Mouse (Mus musculus): ENCODE measurements around the gene Adcyap1r1. TPM values are rescaled to one million over a fixed set of nuclear protein-coding genes. Genes with fewer than 3 reads are reported as not detected.

Adcyap1r1 gene
- total RNA-seq, 2 experiments from 2014 or later, result 8.6 to 11.9 TPM

- no peak for DNase-seq
Observed at GRCm38 (mm10) chr6:55502309-55502708, 50.5 kb downstream of the Adcyap1r1 start.

- DNase-seq, result peak; percentile 66
Observed at GRCm38 (mm10) chr6:55504797-55505488, 53.2 kb downstream of the Adcyap1r1 start.

GRCm38 (mm10) chr6:55506519-55506918 is 54.7 kb downstream of the Adcyap1r1 start:
- DNase-seq, result no peak

GRCm38 (mm10) chr6:55509130-55509870 is 57.5 kb downstream of the Adcyap1r1 start:
- DNase-seq, result peak; percentile 1

GRCm38 (mm10) chr6:55511212-55512065 is 59.7 kb downstream of the Adcyap1r1 start:
- peak; percentile 93 for DNase-seq

- peak; percentile 14 for DNase-seq
Observed at GRCm38 (mm10) chr6:55512066-55512703, 60.4 kb downstream of the Adcyap1r1 start.

- no peak for DNase-seq
Observed at GRCm38 (mm10) chr6:55513477-55513876, 61.7 kb downstream of the Adcyap1r1 start.

GRCm38 (mm10) chr6:55519605-55520201 is 67.9 kb downstream of the Adcyap1r1 start:
- DNase-seq, result peak; percentile 89

- DNase-seq, result peak; percentile 58
Observed at GRCm38 (mm10) chr6:55520237-55521095, 68.7 kb downstream of the Adcyap1r1 start.

- DNase-seq, result no peak
Observed at GRCm38 (mm10) chr6:55536469-55536868, 84.7 kb downstream of the Adcyap1r1 start.

GRCm38 (mm10) chr6:55539196-55539595 is 87.4 kb downstream of the Adcyap1r1 start:
- no peak for DNase-seq

GRCm38 (mm10) chr6:55542359-55542758 is 90.6 kb downstream of the Adcyap1r1 start:
- peak; percentile 10 for DNase-seq

GRCm38 (mm10) chr6:55543345-55543744 is 91.6 kb downstream of the Adcyap1r1 start:
- no peak for DNase-seq

- DNase-seq, result no peak
Observed at GRCm38 (mm10) chr6:55549211-55549610, 97.4 kb downstream of the Adcyap1r1 start.

- peak; percentile 42 for DNase-seq
Observed at GRCm38 (mm10) chr6:55550926-55551325, 99.1 kb downstream of the Adcyap1r1 start.

Small RNA genes within 50 kb of the gene (microRNA-seq; reads per million reads assigned to microRNA genes)
- 0 reads per million in 2 experiments for gene Gm44352

Other genes starting within 250 kb of the Adcyap1r1 start
- 1 to 10 TPM; 4.0 to 4.6 TPM for gene Mindy4, start 248.6 kb upstream of the Adcyap1r1 start, total RNA-seq (2021)
- 10 to 100 TPM; 87.4 to 98.8 TPM for gene Aqp1, start 115.5 kb upstream of the Adcyap1r1 start, total RNA-seq (2021)
- gene Ghrhr, start 75.7 kb upstream of the Adcyap1r1 start, total RNA-seq (2021), result not detected
- not detected for gene Neurod6, start 229.3 kb downstream of the Adcyap1r1 start, total RNA-seq (2021)